Mouse (Mus musculus) liver, adult 2 months (tissue): ENCODE measurements at regions not wholly inside any gene's neighbourhood (a gene's known extent, or its start where the extent isn't known, plus 50 kb on each side); places are given as distances from the start of the nearest gene placed in this dataset.

ENCODE experiments used
- DNase-seq: peaks from one replicate; pipeline ENCODE4 v3.0.0-alpha.2; 2011; ENCODE audit warnings: low read depth, low spot score; ENCODE audit errors: extremely low read depth
- H3K27ac ChIP-seq: fragments of 200-500 bp; replicated peaks from 2 replicates; pipeline ENCODE4 v1.5.1; 2012; ENCODE audit warnings: low read depth, mild to moderate bottlenecking, control low read depth, inconsistent platforms, low read length; ENCODE audit not compliant: insufficient read depth
- H3K27me3 ChIP-seq: fragments of 200-500 bp; 2 replicates; pipeline ENCODE4 v1.6.1; 2012; ENCODE audit warnings: mild to moderate bottlenecking, moderate library complexity, low read length, inconsistent platforms; ENCODE audit not compliant: control insufficient read depth, insufficient read depth
- H3K36me3 ChIP-seq: fragments of 200-500 bp; 2 replicates; pipeline ENCODE4 v1.6.1; 2012; ENCODE audit warnings: low read length, inconsistent platforms; ENCODE audit not compliant: control insufficient read depth, insufficient read depth
- H3K4me1 ChIP-seq: fragments of 200-500 bp; 2 replicates; pipeline ENCODE4 v1.6.1; 2011; ENCODE audit warnings: low read length; ENCODE audit not compliant: control insufficient read depth, insufficient read depth
- H3K4me3 ChIP-seq: fragments of 200-500 bp; 2 replicates; pipeline ENCODE4 v1.5.1; 2011; ENCODE audit warnings: low read depth, mild to moderate bottlenecking, control low read depth, low read length, moderate library complexity; ENCODE audit not compliant: insufficient read depth
- H3K79me2 ChIP-seq: fragments of 200-500 bp; 2 replicates; pipeline ENCODE4 v1.6.1; 2012; ENCODE audit warnings: inconsistent platforms, mild to moderate bottlenecking, low read length, moderate library complexity; ENCODE audit not compliant: control insufficient read depth, insufficient read depth
- H3K9ac ChIP-seq: fragments of 200-500 bp; 2 replicates; pipeline ENCODE4 v1.6.1; 2012; ENCODE audit warnings: low read depth, mild to moderate bottlenecking, control low read depth, inconsistent platforms, low read length
- CTCF ChIP-seq: fragments of 200-500 bp; IDR thresholded peaks from 2 replicates; pipeline ENCODE4 v1.5.1; 2011; ENCODE audit warnings: low read depth, low read length, control low read depth
- POLR2A ChIP-seq: fragments of 200-500 bp; IDR thresholded peaks from 2 replicates; pipeline ENCODE4 v1.6.1; 2011; ENCODE audit warnings: low read length, control low read depth; ENCODE audit not compliant: insufficient read depth; ENCODE audit errors: extremely low read depth
- WGBS: fragments of 180-500 bp; shearing (Covaris S2); methylation state at CpG from one replicate; pipeline ENCODE4 v1.1.7; 2018; 5-methylcytosine and 5-hydroxymethylcytosine counted together

GRCm38 (mm10) chrX:12288562-12289117 lies 128.5 kb upstream of the Bcor start:
- H3K4me1 ChIP-seq: peaks cover 4% of the 10 kb centered on the region; the same call in 1 of the 2 replicates
- no peaks in the 10 kb centered on the region for H3K79me2 ChIP-seq
- no peak for DNase-seq
- no peak overlapping the region for H3K9ac ChIP-seq
- H3K36me3 ChIP-seq: no peaks in the 10 kb centered on the region
- 0 out of 2 replicates have a peak overlapping the region, but pooled peaks have one; percentile 89 for H3K27ac ChIP-seq
- TF ChIP-seq CTCF (no peak), POLR2A (no peak)
- 76% methylated on average over 5 of the region's 5 CpGs for WGBS
- no peaks in the 10 kb centered on the region for H3K27me3 ChIP-seq
- no peak overlapping the region for H3K4me3 ChIP-seq

GRCm38 (mm10) chrX:12293146-12293545 lies 133.0 kb upstream of the Bcor start:
- Histone ChIP-seq H3K79me2 (no peaks in the 10 kb centered on the region), H3K36me3 (no peaks in the 10 kb centered on the region), H3K27ac (no peak overlapping the region), H3K27me3 (no peaks in the 10 kb centered on the region), H3K4me1 (no peaks in the 10 kb centered on the region), H3K4me3 (no peak overlapping the region), H3K9ac (no peak overlapping the region)
- DNase-seq: no peak
- WGBS: 81% methylated on average over 2 of the region's 2 CpGs
- TF ChIP-seq CTCF: no peak
- no peak for TF ChIP-seq POLR2A

GRCm38 (mm10) chrX:12294452-12294851 lies 134.3 kb upstream of the Bcor start:
- Histone ChIP-seq H3K27ac (no peak overlapping the region), H3K4me1 (no peaks in the 10 kb centered on the region), H3K79me2 (no peaks in the 10 kb centered on the region), H3K36me3 (no peaks in the 10 kb centered on the region), H3K4me3 (no peak overlapping the region), H3K9ac (no peak overlapping the region), H3K27me3 (no peaks in the 10 kb centered on the region)
- DNase-seq: no peak
- TF ChIP-seq CTCF (no peak), POLR2A (no peak)
- WGBS: 82% methylated on average over 9 of the region's 9 CpGs

GRCm38 (mm10) chrX:12294941-12295340 lies 134.8 kb upstream of the Bcor start:
- WGBS: 62% methylated on average over 6 of the region's 6 CpGs
- H3K27me3 ChIP-seq: no peaks in the 10 kb centered on the region
- no peaks in the 10 kb centered on the region for H3K79me2 ChIP-seq
- no peak for DNase-seq
- no peak overlapping the region for H3K27ac ChIP-seq
- no peak overlapping the region for H3K4me3 ChIP-seq
- no peaks in the 10 kb centered on the region for H3K4me1 ChIP-seq
- TF ChIP-seq CTCF: no peak
- TF ChIP-seq POLR2A: no peak
- no peak overlapping the region for H3K9ac ChIP-seq
- no peaks in the 10 kb centered on the region for H3K36me3 ChIP-seq

- no peaks in the 10 kb centered on the region for H3K79me2 ChIP-seq
- no peaks in the 10 kb centered on the region for H3K36me3 ChIP-seq
- WGBS: 87% methylated on average over 9 of the region's 9 CpGs
- H3K9ac ChIP-seq: no peak overlapping the region
- H3K27ac ChIP-seq: no peak overlapping the region
- no peaks in the 10 kb centered on the region for H3K4me1 ChIP-seq
- no peak for TF ChIP-seq POLR2A
- no peak for TF ChIP-seq CTCF
- no peak overlapping the region for H3K4me3 ChIP-seq
- H3K27me3 ChIP-seq: no peaks in the 10 kb centered on the region
- no peak for DNase-seq
Measured at GRCm38 (mm10) chrX:12296264-12297053, 136.3 kb upstream of the Bcor start.

- no peak overlapping the region for H3K27ac ChIP-seq
- DNase-seq: no peak
- H3K9ac ChIP-seq: no peak overlapping the region
- no peaks in the 10 kb centered on the region for H3K79me2 ChIP-seq
- H3K4me1 ChIP-seq: no peaks in the 10 kb centered on the region
- no peaks in the 10 kb centered on the region for H3K36me3 ChIP-seq
- no peak overlapping the region for H3K4me3 ChIP-seq
- TF ChIP-seq CTCF (no peak), POLR2A (no peak)
- WGBS: 96% methylated on average over 5 of the region's 5 CpGs
- no peaks in the 10 kb centered on the region for H3K27me3 ChIP-seq
Measured at GRCm38 (mm10) chrX:12298609-12299008, 138.5 kb upstream of the Bcor start.
